Mouse (Mus musculus) CH12.LX (cell line): Measurements from ENCODE around the gene Amh. TPM values are rescaled to one million over a fixed set of nuclear protein-coding genes. Genes with fewer than 3 reads are reported as not detected.

Experiments
- DNase-seq: peaks from one replicate; pipeline ENCODE4 v3.0.0-alpha.2; 2013; ENCODE audit errors: extremely low read depth
- H3K27ac ChIP-seq: 2 replicates; pipeline ENCODE4 v1.5.1; 2012; ENCODE audit warnings: low read depth, mild to moderate bottlenecking, control low read depth, moderate library complexity; ENCODE audit not compliant: insufficient read depth
- H3K27me3 ChIP-seq: replicated peaks from 2 replicates; pipeline ENCODE3; 2012; ENCODE audit warnings: inconsistent platforms
- H3K36me3 ChIP-seq, 2 experiments: replicated peaks in 1 of 2; 2 replicates each; pipeline versions ENCODE3 to v1.6.1; 2012; ENCODE audit warnings: inconsistent platforms in 1 of 2, low read length in 1 of 2, mild to moderate bottlenecking in 1 of 2, mixed read lengths in 1 of 2, moderate library complexity in 1 of 2; ENCODE audit not compliant: control insufficient read depth in 1 of 2, insufficient read depth in 1 of 2
- H3K4me1 ChIP-seq, 2 experiments: 2 replicates each; pipeline ENCODE4 v1.6.1; 2012; ENCODE audit warnings: inconsistent platforms in 1 of 2, moderate library complexity in 1 of 2; ENCODE audit not compliant: insufficient read depth in 2 of 2, control insufficient read depth in 1 of 2
- H3K4me2 ChIP-seq: 2 replicates; pipeline ENCODE4 v1.6.1; 2012; ENCODE audit warnings: low read depth, mild to moderate bottlenecking, control low read depth; ENCODE audit not compliant: poor library complexity, insufficient read depth, severe bottlenecking
- H3K4me3 ChIP-seq, 3 experiments: fragments of 150-350 bp in 1 of 3; sonication (generic) in 1 of 3; replicated peaks in 1 of 3; 2 replicates each; pipeline versions ENCODE3 to v1.5.1; 2011 to 2012; ENCODE audit warnings: low read depth in 2 of 3, low read length in 2 of 3, mild to moderate bottlenecking in 2 of 3, moderate library complexity in 2 of 3, control low read depth in 1 of 3, improper control_type of control experiment in 1 of 3, inconsistent platforms in 1 of 3, mixed read lengths in 1 of 3; ENCODE audit not compliant: poor library complexity in 1 of 3
- H3K79me2 ChIP-seq: replicated peaks from 2 replicates; pipeline ENCODE4 v1.6.1; 2012; ENCODE audit warnings: mild to moderate bottlenecking, moderate library complexity; ENCODE audit not compliant: control insufficient read depth, poor library complexity, insufficient read depth, severe bottlenecking; ENCODE audit errors: extremely low read depth
- H3K9ac ChIP-seq: 2 replicates; pipeline ENCODE4 v1.6.1; 2012; ENCODE audit warnings: low read depth, mild to moderate bottlenecking, control low read depth, moderate library complexity; ENCODE audit not compliant: insufficient read depth
- H3K9me3 ChIP-seq: replicated peaks from 2 replicates; pipeline ENCODE3; 2012; ENCODE audit warnings: low read length, inconsistent platforms, mixed read lengths
- CHD2 ChIP-seq: IDR thresholded peaks from 2 replicates; pipeline ENCODE4 v1.6.1; 2011; ENCODE audit warnings: low read length, improper control_type of control experiment
- CTCF ChIP-seq, 2 experiments: IDR thresholded peaks in 1 of 2; conservative IDR thresholded peaks in 1 of 2; 2 replicates each; pipeline ENCODE4 v1.5.1; 2011 to 2012; ENCODE audit warnings: low read depth in 2 of 2, low read length in 2 of 2, improper control_type of control experiment in 1 of 2, inconsistent platforms in 1 of 2, mild to moderate bottlenecking in 1 of 2, moderate library complexity in 1 of 2
- GABPA ChIP-seq: IDR thresholded peaks from 2 replicates; pipeline ENCODE4 v1.6.1; 2012; ENCODE audit warnings: low read depth, low read length, improper control_type of control experiment, inconsistent platforms; ENCODE audit not compliant: insufficient replicate concordance
- HCFC1 ChIP-seq: IDR thresholded peaks from 2 replicates; pipeline ENCODE4 v1.6.1; 2012; ENCODE audit warnings: low read depth, mild to moderate bottlenecking, inconsistent platforms, low read length, improper control_type of control experiment
- IRF4 ChIP-seq: IDR thresholded peaks from 2 replicates; pipeline ENCODE4 v1.6.1; 2014; ENCODE audit warnings: low read depth, mild to moderate bottlenecking, inconsistent platforms, low read length, improper control_type of control experiment
- KAT2A ChIP-seq: IDR thresholded peaks from 2 replicates; pipeline ENCODE4 v1.6.1; 2012; ENCODE audit warnings: low read length, improper control_type of control experiment, inconsistent platforms; ENCODE audit not compliant: insufficient replicate concordance
- MAFK ChIP-seq: IDR thresholded peaks from 2 replicates; pipeline ENCODE4 v1.6.1; 2011; ENCODE audit warnings: low read length, improper control_type of control experiment; ENCODE audit not compliant: insufficient replicate concordance
- MYC ChIP-seq: IDR thresholded peaks from 2 replicates; pipeline ENCODE4 v1.6.1; 2011; ENCODE audit warnings: low read depth, mild to moderate bottlenecking, improper control_type of control experiment, low read length
- NRF1 ChIP-seq: IDR thresholded peaks from 2 replicates; pipeline ENCODE4 v1.6.1; 2014; ENCODE audit warnings: low read depth, mild to moderate bottlenecking, inconsistent platforms, low read length, improper control_type of control experiment, moderate library complexity
- POLR2A ChIP-seq: IDR thresholded peaks from 2 replicates; pipeline ENCODE4 v1.6.1; 2011; ENCODE audit warnings: low read depth, mild to moderate bottlenecking, improper control_type of control experiment, low read length
- RCOR1 ChIP-seq: conservative IDR thresholded peaks from 2 replicates; pipeline ENCODE4 v1.6.1; 2012; ENCODE audit warnings: low read depth, mild to moderate bottlenecking, inconsistent platforms, low read length, improper control_type of control experiment
- SMC3 ChIP-seq: IDR thresholded peaks from 2 replicates; pipeline ENCODE4 v1.6.1; 2011; ENCODE audit warnings: low read depth, low read length, improper control_type of control experiment
- TBP ChIP-seq: conservative IDR thresholded peaks from 2 replicates; pipeline ENCODE4 v1.6.1; 2011; ENCODE audit warnings: low read depth, low read length, improper control_type of control experiment
- USF1 ChIP-seq: IDR thresholded peaks from 2 replicates; pipeline ENCODE4 v1.6.1; 2014; ENCODE audit warnings: low read depth, mild to moderate bottlenecking, inconsistent platforms, low read length, improper control_type of control experiment
- ZNF384 ChIP-seq: IDR thresholded peaks from 2 replicates; pipeline ENCODE4 v1.6.1; 2012; ENCODE audit warnings: low read depth, low read length, improper control_type of control experiment, inconsistent platforms
- dilution Hi-C: fragments of 300-500 bp; cut with MboI; formaldehyde crosslinking; loops from 2 replicates; pipeline ENCODE4 v1.14.3; 2020; ENCODE audit warnings: low sequenced_read_pairs; ENCODE audit not compliant: extremely low pct_unique_long_range_greater_than_20kb, extremely low pct_ligation_motif_present
- in situ Hi-C: fragments of 300-500 bp; cut with MboI; formaldehyde crosslinking; loops from 3 replicates; pipeline ENCODE4 v1.14.3; 2019; ENCODE audit warnings: low sequenced_read_pairs, low pct_ligation_motif_present, low pct_unique_long_range_greater_than_20kb, mixed read lengths
- polyA plus RNA-seq: library from polyadenylated mRNA; unstranded; fragments of >175 nt; gene quantifications from 2 replicates; pipeline ENCODE4 v1.2.1, GENCODE M21; 2012; ENCODE audit warnings: low read depth; ENCODE audit not compliant: insufficient read length
- total RNA-seq, 2 experiments: library from RNA; depleted of rRNA; stranded (reverse); fragments of 300-350 nt in 1 of 2; fragments of >200 nt in 1 of 2; gene quantifications; 2 replicates each; pipeline ENCODE4 v1.2.3; 2012 to 2014

The Amh gene
- total and polyA plus RNA-seq, 3 experiments: 0.43 to 1.1 (median 0.59) TPM

- no peak for DNase-seq
- H3K4me1 ChIP-seq: peaks cover 2 to 9% of the 10 kb centered on the region in 2 experiments; a peak in 3 of 4 replicates
Observed at GRCm38 (mm10) chr10:80818599-80819281, 13.7 kb downstream of the Amh start.

GRCm38 (mm10) chr10:80819406-80819805 is 14.4 kb downstream of the Amh start:
- H3K4me1 ChIP-seq: peaks cover 2 to 15% of the 10 kb centered on the region in 2 experiments; a peak in 3 of 4 replicates
- H3K27ac ChIP-seq: no peak overlapping the region
- no peaks in the 10 kb centered on the region for H3K9me3 ChIP-seq
- no peak for DNase-seq
- dilution Hi-C loops: no loop called here
- no peak overlapping the region for H3K4me2 ChIP-seq
- H3K27me3 ChIP-seq: no peaks in the 10 kb centered on the region
- H3K79me2 ChIP-seq: no peaks in the 10 kb centered on the region
- no peaks in the 10 kb centered on the region for H3K36me3 ChIP-seq
- TF ChIP-seq RCOR1 (no peak), ZNF384 (no peak), IRF4 (no peak), NRF1 (no peak), GABPA (no peak), KAT2A (no peak), CTCF (conservative IDR thresholded peaks at IDR 0.05 in 1 of 2, IDR thresholded peaks at IDR 0.05 in 1 of 2; ENCODE audit: low read depth in 2 of 2, low read length in 2 of 2) (no peak), HCFC1 (no peak), POLR2A (no peak)
- H3K4me3 ChIP-seq: no peak overlapping the region
- in situ Hi-C loops: no loop called here
- no peak overlapping the region for H3K9ac ChIP-seq

More at GRCm38 (mm10) chr10:80818599-80819281, 13.7 kb downstream of the Amh start:
- Histone ChIP-seq H3K79me2 (no peaks in the 10 kb centered on the region), H3K36me3 (no peaks in the 10 kb centered on the region), H3K27me3 (no peaks in the 10 kb centered on the region), H3K4me2 (no peak overlapping the region), H3K9me3 (no peaks in the 10 kb centered on the region), H3K9ac (no peak overlapping the region), H3K27ac (no peak overlapping the region), H3K4me3 (no peak overlapping the region)
- in situ Hi-C loops (no loop called here), dilution Hi-C loops (no loop called here)
- TF ChIP-seq MYC (no peak), NRF1 (no peak), MAFK (no peak), SMC3 (no peak), KAT2A (no peak), CHD2 (no peak), TBP (no peak), USF1 (no peak), ZNF384 (no peak)
- TF ChIP-seq, all 38 proteins: peak for 0
